Mouse (Mus musculus) CH12.LX (cell line): ENCODE measurements around the gene Smim22. TPM values are rescaled to one million over a fixed set of nuclear protein-coding genes. Genes with fewer than 3 reads are reported as not detected.

Experiments
- DNase-seq: peaks from one replicate; pipeline ENCODE4 v3.0.0-alpha.2; 2013; ENCODE audit errors: extremely low read depth
- H3K27ac ChIP-seq: 2 replicates; pipeline ENCODE4 v1.5.1; 2012; ENCODE audit warnings: low read depth, mild to moderate bottlenecking, control low read depth, moderate library complexity; ENCODE audit not compliant: insufficient read depth
- H3K27me3 ChIP-seq: replicated peaks from 2 replicates; pipeline ENCODE3; 2012; ENCODE audit warnings: inconsistent platforms
- H3K36me3 ChIP-seq, 2 experiments: replicated peaks in 1 of 2; 2 replicates each; pipeline versions ENCODE3 to v1.6.1; 2012; ENCODE audit warnings: inconsistent platforms in 1 of 2, low read length in 1 of 2, mild to moderate bottlenecking in 1 of 2, mixed read lengths in 1 of 2, moderate library complexity in 1 of 2; ENCODE audit not compliant: control insufficient read depth in 1 of 2, insufficient read depth in 1 of 2
- H3K4me1 ChIP-seq, 2 experiments: 2 replicates each; pipeline ENCODE4 v1.6.1; 2012; ENCODE audit warnings: inconsistent platforms in 1 of 2, moderate library complexity in 1 of 2; ENCODE audit not compliant: insufficient read depth in 2 of 2, control insufficient read depth in 1 of 2
- H3K4me2 ChIP-seq: 2 replicates; pipeline ENCODE4 v1.6.1; 2012; ENCODE audit warnings: low read depth, mild to moderate bottlenecking, control low read depth; ENCODE audit not compliant: poor library complexity, insufficient read depth, severe bottlenecking
- H3K4me3 ChIP-seq, 3 experiments: fragments of 150-350 bp in 1 of 3; sonication (generic) in 1 of 3; replicated peaks in 1 of 3; 2 replicates each; pipeline versions ENCODE3 to v1.5.1; 2011 to 2012; ENCODE audit warnings: low read depth in 2 of 3, low read length in 2 of 3, mild to moderate bottlenecking in 2 of 3, moderate library complexity in 2 of 3, control low read depth in 1 of 3, improper control_type of control experiment in 1 of 3, inconsistent platforms in 1 of 3, mixed read lengths in 1 of 3; ENCODE audit not compliant: poor library complexity in 1 of 3
- H3K79me2 ChIP-seq: replicated peaks from 2 replicates; pipeline ENCODE4 v1.6.1; 2012; ENCODE audit warnings: mild to moderate bottlenecking, moderate library complexity; ENCODE audit not compliant: control insufficient read depth, poor library complexity, insufficient read depth, severe bottlenecking; ENCODE audit errors: extremely low read depth
- H3K9ac ChIP-seq: 2 replicates; pipeline ENCODE4 v1.6.1; 2012; ENCODE audit warnings: low read depth, mild to moderate bottlenecking, control low read depth, moderate library complexity; ENCODE audit not compliant: insufficient read depth
- H3K9me3 ChIP-seq: replicated peaks from 2 replicates; pipeline ENCODE3; 2012; ENCODE audit warnings: low read length, inconsistent platforms, mixed read lengths
- CHD1 ChIP-seq: IDR thresholded peaks from 2 replicates; pipeline ENCODE4 v1.6.1; 2012; ENCODE audit warnings: low read depth, low read length, improper control_type of control experiment, inconsistent platforms
- CHD2 ChIP-seq: IDR thresholded peaks from 2 replicates; pipeline ENCODE4 v1.6.1; 2011; ENCODE audit warnings: low read length, improper control_type of control experiment
- CTCF ChIP-seq, 2 experiments: IDR thresholded peaks in 1 of 2; conservative IDR thresholded peaks in 1 of 2; 2 replicates each; pipeline ENCODE4 v1.5.1; 2011 to 2012; ENCODE audit warnings: low read depth in 2 of 2, low read length in 2 of 2, improper control_type of control experiment in 1 of 2, inconsistent platforms in 1 of 2, mild to moderate bottlenecking in 1 of 2, moderate library complexity in 1 of 2
- ELF1 ChIP-seq: IDR thresholded peaks from 2 replicates; pipeline ENCODE4 v1.6.1; 2014; ENCODE audit warnings: low read depth, mild to moderate bottlenecking, inconsistent platforms, low read length, improper control_type of control experiment
- GABPA ChIP-seq: IDR thresholded peaks from 2 replicates; pipeline ENCODE4 v1.6.1; 2012; ENCODE audit warnings: low read depth, low read length, improper control_type of control experiment, inconsistent platforms; ENCODE audit not compliant: insufficient replicate concordance
- IRF4 ChIP-seq: IDR thresholded peaks from 2 replicates; pipeline ENCODE4 v1.6.1; 2014; ENCODE audit warnings: low read depth, mild to moderate bottlenecking, inconsistent platforms, low read length, improper control_type of control experiment
- JUN ChIP-seq: IDR thresholded peaks from 2 replicates; pipeline ENCODE4 v1.6.1; 2011; ENCODE audit warnings: low read depth, mild to moderate bottlenecking, low read length, improper control_type of control experiment, moderate library complexity; ENCODE audit not compliant: insufficient read depth
- JUND ChIP-seq: conservative IDR thresholded peaks from 2 replicates; pipeline ENCODE4 v1.6.1; 2011; ENCODE audit warnings: low read depth, low read length, improper control_type of control experiment
- MAFK ChIP-seq: IDR thresholded peaks from 2 replicates; pipeline ENCODE4 v1.6.1; 2011; ENCODE audit warnings: low read length, improper control_type of control experiment; ENCODE audit not compliant: insufficient replicate concordance
- RAD21 ChIP-seq: IDR thresholded peaks from 2 replicates; pipeline ENCODE4 v1.6.1; 2011; ENCODE audit warnings: low read depth, mild to moderate bottlenecking, low read length, improper control_type of control experiment, moderate library complexity
- RCOR1 ChIP-seq: conservative IDR thresholded peaks from 2 replicates; pipeline ENCODE4 v1.6.1; 2012; ENCODE audit warnings: low read depth, mild to moderate bottlenecking, inconsistent platforms, low read length, improper control_type of control experiment
- SIN3A ChIP-seq: IDR thresholded peaks from 2 replicates; pipeline ENCODE4 v1.6.1; 2012; ENCODE audit warnings: low read length, improper control_type of control experiment, inconsistent platforms
- SMC3 ChIP-seq: IDR thresholded peaks from 2 replicates; pipeline ENCODE4 v1.6.1; 2011; ENCODE audit warnings: low read depth, low read length, improper control_type of control experiment
- TBP ChIP-seq: conservative IDR thresholded peaks from 2 replicates; pipeline ENCODE4 v1.6.1; 2011; ENCODE audit warnings: low read depth, low read length, improper control_type of control experiment
- TCF12 ChIP-seq: IDR thresholded peaks from 2 replicates; pipeline ENCODE4 v1.6.1; 2014; ENCODE audit warnings: low read depth, mild to moderate bottlenecking, inconsistent platforms, low read length, improper control_type of control experiment
- UBTF ChIP-seq: IDR thresholded peaks from 2 replicates; pipeline ENCODE4 v1.6.1; 2012; ENCODE audit warnings: low read depth, mild to moderate bottlenecking, inconsistent platforms, low read length, improper control_type of control experiment, moderate library complexity
- USF1 ChIP-seq: IDR thresholded peaks from 2 replicates; pipeline ENCODE4 v1.6.1; 2014; ENCODE audit warnings: low read depth, mild to moderate bottlenecking, inconsistent platforms, low read length, improper control_type of control experiment
- USF2 ChIP-seq: conservative IDR thresholded peaks from 2 replicates; pipeline ENCODE4 v1.6.1; 2011; ENCODE audit warnings: low read depth, low read length, improper control_type of control experiment
- ZC3H11A ChIP-seq: IDR thresholded peaks from 2 replicates; pipeline ENCODE4 v1.6.1; 2012; ENCODE audit warnings: low read depth, mild to moderate bottlenecking, inconsistent platforms, low read length, improper control_type of control experiment
- ZKSCAN1 ChIP-seq: IDR thresholded peaks from 2 replicates; pipeline ENCODE4 v1.6.1; 2012; ENCODE audit warnings: low read depth, inconsistent platforms, low read length, improper control_type of control experiment, borderline replicate concordance
- ZMIZ1 ChIP-seq: IDR thresholded peaks from 2 replicates; pipeline ENCODE4 v1.6.1; 2012; ENCODE audit warnings: low read depth, mild to moderate bottlenecking, inconsistent platforms, low read length, improper control_type of control experiment
- ZNF384 ChIP-seq: IDR thresholded peaks from 2 replicates; pipeline ENCODE4 v1.6.1; 2012; ENCODE audit warnings: low read depth, low read length, improper control_type of control experiment, inconsistent platforms
- dilution Hi-C: fragments of 300-500 bp; cut with MboI; formaldehyde crosslinking; loops from 2 replicates; pipeline ENCODE4 v1.14.3; 2020; ENCODE audit warnings: low sequenced_read_pairs; ENCODE audit not compliant: extremely low pct_unique_long_range_greater_than_20kb, extremely low pct_ligation_motif_present
- in situ Hi-C: fragments of 300-500 bp; cut with MboI; formaldehyde crosslinking; loops from 3 replicates; pipeline ENCODE4 v1.14.3; 2019; ENCODE audit warnings: low sequenced_read_pairs, low pct_ligation_motif_present, low pct_unique_long_range_greater_than_20kb, mixed read lengths
- polyA plus RNA-seq: library from polyadenylated mRNA; unstranded; fragments of >175 nt; gene quantifications from 2 replicates; pipeline ENCODE4 v1.2.1, GENCODE M21; 2012; ENCODE audit warnings: low read depth; ENCODE audit not compliant: insufficient read length
- total RNA-seq, 2 experiments: library from RNA; depleted of rRNA; stranded (reverse); fragments of 300-350 nt in 1 of 2; fragments of >200 nt in 1 of 2; gene quantifications; 2 replicates each; pipeline ENCODE4 v1.2.3; 2012 to 2014

The Smim22 gene
- total and polyA plus RNA-seq, 3 experiments = not detected

- dilution Hi-C loops = no loop called here
- no peak overlapping the region for H3K27ac ChIP-seq
- no peak for TF ChIP-seq TBP
- TF ChIP-seq CHD2 = no peak
- TF ChIP-seq RCOR1 = no peak
- no peak for TF ChIP-seq UBTF
- TF ChIP-seq IRF4 = no peak
- TF ChIP-seq ZNF384 = no peak
- TF ChIP-seq MAFK = no peak
- TF ChIP-seq ZMIZ1 = no peak
- no peak for TF ChIP-seq CHD1
- TF ChIP-seq SIN3A = no peak
- no peak for TF ChIP-seq ZC3H11A
- TF ChIP-seq ELF1 = no peak
- TF ChIP-seq JUND = no peak
- no peak for TF ChIP-seq RAD21
- no peak for TF ChIP-seq SMC3
- no peak for TF ChIP-seq CTCF (conservative IDR thresholded peaks at IDR 0.05 in 1 of 2, IDR thresholded peaks at IDR 0.05 in 1 of 2; ENCODE audit: low read depth in 2 of 2, low read length in 2 of 2)
- TF ChIP-seq ZKSCAN1 = no peak
- TF ChIP-seq TCF12 = no peak
- TF ChIP-seq USF2 = no peak
- no peak for TF ChIP-seq USF1
- TF ChIP-seq, all 38 proteins: peak for 0
- H3K27me3 ChIP-seq = no peaks in the 10 kb centered on the region
- in situ Hi-C loops = no loop called here
- no peak overlapping the region for H3K4me2 ChIP-seq
- no peaks in the 10 kb centered on the region for H3K36me3 ChIP-seq
- H3K9ac ChIP-seq = no peak overlapping the region
- DNase-seq = no peak
- no peaks in the 10 kb centered on the region for H3K9me3 ChIP-seq
- H3K4me1 ChIP-seq = peaks cover 0 to 11% of the 10 kb centered on the region in 2 experiments; a peak in 2 of 4 replicates
- no peaks in the 10 kb centered on the region for H3K79me2 ChIP-seq
- H3K4me3 ChIP-seq = no peak overlapping the region
These were observed 13.8 kb upstream of the Smim22 start for GRCm38 (mm10) chr16:4993276-4993675.

GRCm38 (mm10) chr16:4997553-4997952 lies 9.5 kb upstream of the Smim22 start, which contains the start of gene Sept12:
Sept12 (minus strand) TSS chr16:4997852.
- dilution Hi-C loops = no loop called here

More at GRCm38 (mm10) chr16:4997553-4997952, 9.5 kb upstream of the Smim22 start, which contains the start of gene Sept12:
- H3K9ac ChIP-seq = no peak within 1 kb of the TSS
- TF ChIP-seq RAD21 (no peak), JUN (no peak), RCOR1 (no peak), GABPA (no peak)
- TF ChIP-seq, all 38 proteins: peak for 0
- H3K79me2 ChIP-seq = no peaks in the 10 kb centered on the region
- no peak within 1 kb of the TSS for H3K4me3 ChIP-seq
- H3K27ac ChIP-seq = no peak within 1 kb of the TSS
- peaks cover 0 to 11% of the 10 kb centered on the region in 2 experiments; a peak in 2 of 4 replicates for H3K4me1 ChIP-seq
- in situ Hi-C loops = no loop called here
- peaks cover 2% of the 10 kb centered on the region for H3K27me3 ChIP-seq
- H3K36me3 ChIP-seq = no peaks in the 10 kb centered on the region
- H3K4me2 ChIP-seq = no peak within 1 kb of the TSS
- no peak for DNase-seq
- H3K9me3 ChIP-seq = no peaks in the 10 kb centered on the region
